Mouse (Mus musculus) frontal cortex, postnatal 10 days (tissue): ENCODE measurements around the gene Olfr554.
"Not testable (repeated sequence)": the region's sequence is repeated elsewhere in the genome, so short reads cannot be mapped to it uniquely, and the experiment has no call there.

Experiments
- DNase-seq, 2 experiments: peaks; one replicate each; pipeline ENCODE4 v3.0.0; 2022; ENCODE audit warnings: low spot score in 2 of 2, mixed read lengths in 1 of 2

Gene Olfr554

DNA sequence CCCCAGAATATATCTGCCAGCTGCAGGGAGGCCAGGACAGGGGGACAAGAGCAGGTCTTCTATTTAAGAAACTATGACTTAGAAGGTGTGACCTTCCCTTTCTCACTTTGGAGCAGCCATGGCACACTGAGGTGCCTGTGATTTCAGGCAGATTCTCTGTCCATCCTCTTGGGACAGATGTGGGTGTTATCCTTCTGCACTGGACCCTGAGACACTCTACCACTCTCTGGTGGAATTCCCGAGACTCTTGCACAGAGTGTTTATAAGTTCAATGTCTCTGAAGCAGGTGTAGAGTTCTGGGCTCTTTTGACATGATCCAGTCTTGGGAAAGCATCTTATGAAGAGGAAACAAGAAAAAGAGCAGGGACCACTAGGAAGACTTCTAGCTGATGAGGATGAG is at the start of gene Olfr554:
Gene Olfr554 (plus strand): TSS at position 301 of the 400 bp plus-strand sequence.
- DNase-seq: no peak

DNA sequence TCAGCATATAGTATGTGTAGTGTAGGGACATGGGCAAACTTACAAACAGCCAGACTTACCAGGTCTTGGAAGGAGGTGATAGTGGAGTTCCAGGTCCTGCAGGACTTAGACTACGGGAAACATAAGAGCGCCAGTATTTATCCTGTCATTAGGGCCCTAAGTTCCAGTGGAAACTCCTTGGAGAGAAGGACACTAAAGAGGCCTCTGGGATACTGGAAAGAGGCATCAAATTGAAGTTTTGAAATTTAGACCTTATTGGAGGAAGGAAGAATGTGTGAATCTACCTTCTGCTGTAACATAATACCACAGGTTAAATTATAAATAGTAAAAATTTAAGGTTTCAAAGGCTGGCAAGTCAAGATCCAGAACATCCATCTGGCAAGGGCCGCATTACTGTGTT is 46.4 kb upstream of the Olfr554 start, which contains the start of gene Olfr551:
Gene Olfr551 (minus strand): TSS at position 101 of the 400 bp plus-strand sequence.
- DNase-seq: no peak

DNA sequence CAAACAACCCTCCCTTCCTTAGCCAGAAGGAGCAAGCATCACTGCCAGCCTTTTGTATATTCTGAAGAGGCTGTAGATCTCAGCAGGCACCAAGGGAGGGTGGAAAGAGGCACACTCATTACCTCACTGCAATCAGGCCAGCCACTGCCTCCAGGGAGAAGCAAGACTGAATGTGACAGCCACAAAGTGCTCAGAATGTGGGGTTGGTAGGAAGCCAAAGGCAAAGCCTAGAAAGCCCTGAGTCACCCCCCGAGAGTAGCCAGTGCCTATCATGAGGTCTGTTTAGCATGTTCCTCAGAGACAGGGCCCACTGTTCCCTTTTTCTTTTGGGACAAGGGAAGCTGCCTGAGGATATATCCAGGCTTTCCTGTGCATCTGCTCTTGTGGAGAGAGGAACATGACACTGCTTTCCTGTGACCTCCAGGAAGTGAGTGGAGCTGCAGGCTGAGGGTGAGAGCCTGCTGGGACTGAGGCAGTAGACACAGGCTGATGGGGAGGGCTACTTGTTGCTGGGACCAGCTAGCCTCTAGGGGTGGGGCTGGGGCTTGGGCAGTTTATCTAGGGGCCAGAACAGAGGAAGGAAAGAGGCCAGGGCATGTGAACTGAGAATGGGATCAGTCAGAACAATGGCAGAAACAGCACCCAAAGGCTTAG is 40.7 kb upstream of the Olfr554 start, which contains the start of gene Olfr552:
Gene Olfr552 (plus strand): TSS at position 393 of the 654 bp plus-strand sequence.
- no peak for DNase-seq

DNA sequence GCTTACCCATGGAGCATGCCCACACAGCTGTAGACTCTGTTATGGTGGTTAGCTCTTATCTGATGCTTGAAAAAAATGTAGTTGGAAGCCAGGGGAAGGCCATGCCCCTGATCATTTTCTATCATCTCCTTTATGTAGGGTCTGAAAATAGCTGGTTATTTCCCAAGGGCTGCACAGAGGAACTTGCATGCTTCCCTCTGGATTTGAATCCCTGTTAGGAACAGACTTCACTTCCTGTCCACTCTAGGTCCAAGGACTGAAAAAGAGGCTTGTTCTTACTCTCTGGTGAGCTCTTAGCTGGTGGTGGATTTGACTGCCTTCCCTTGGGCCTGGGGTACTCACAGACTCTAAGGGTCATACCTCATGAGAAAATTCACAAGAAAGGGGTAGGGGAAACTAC is 20.1 kb upstream of the Olfr554 start, which contains the start of gene Olfr553:
Gene Olfr553 (minus strand): TSS at position 101 of the 400 bp plus-strand sequence.
- DNase-seq: no peak

- no peak for DNase-seq
Observed at GRCm38 (mm10) chr7:102619608-102620007, 18.6 kb upstream of the Olfr554 start.

GRCm38 (mm10) chr7:102620368-102620767 is 17.9 kb upstream of the Olfr554 start:
- not testable (repeated sequence) for DNase-seq

GRCm38 (mm10) chr7:102636665-102637064 is 1.6 kb upstream of the Olfr554 start:
- no peak for DNase-seq

GRCm38 (mm10) chr7:102644945-102645344 is 6.7 kb downstream of the Olfr554 start:
- not testable (repeated sequence) for DNase-seq

DNA sequence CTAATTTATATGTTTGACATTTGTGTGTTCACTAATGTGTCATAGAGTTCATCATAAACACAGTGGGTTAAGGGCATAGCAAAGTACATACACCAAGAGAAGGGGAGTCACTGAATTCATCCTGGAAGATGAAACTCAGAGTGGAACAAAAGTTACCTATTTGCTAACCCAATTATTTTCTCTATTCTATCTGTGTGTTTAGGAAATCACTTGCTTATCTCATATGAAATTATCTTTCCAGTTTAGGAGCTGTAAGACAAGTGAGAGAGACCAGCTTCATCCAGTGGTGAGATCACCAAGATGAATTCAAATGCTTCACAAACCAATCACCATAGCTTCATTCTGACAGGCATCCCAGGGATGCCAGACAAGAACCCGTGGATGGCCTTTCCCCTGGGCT is 20.3 kb downstream of the Olfr554 start, which contains the start of gene Olfr555:
Gene Olfr555 (plus strand): TSS at position 301 of the 400 bp plus-strand sequence.
- no peak for DNase-seq

GRCm38 (mm10) chr7:102664599-102664998 is 26.4 kb downstream of the Olfr554 start, which contains the start of gene Olfr556:
Olfr556 (plus strand) TSS chr7:102664899.
- no peak for DNase-seq

DNA sequence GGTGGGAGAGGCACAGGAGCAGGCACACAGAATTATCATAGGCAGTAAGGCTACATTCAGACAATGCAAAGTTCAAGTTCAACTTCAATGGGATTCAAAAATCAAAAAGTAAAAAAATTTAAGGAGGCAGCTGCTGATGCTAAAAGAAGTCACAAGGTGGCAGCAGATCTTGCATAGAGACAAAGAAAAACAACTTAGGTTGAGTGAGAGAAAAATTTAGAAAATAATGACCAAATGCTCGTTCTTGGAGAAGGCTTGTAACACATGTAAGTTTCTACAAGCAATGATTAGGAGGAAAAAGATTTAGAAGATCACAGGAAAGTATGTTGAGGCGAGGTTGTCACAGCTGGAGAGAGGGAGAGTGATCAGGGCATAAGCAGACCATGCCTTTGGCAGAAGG is 27.1 kb downstream of the Olfr554 start:
- DNase-seq: no peak

DNA sequence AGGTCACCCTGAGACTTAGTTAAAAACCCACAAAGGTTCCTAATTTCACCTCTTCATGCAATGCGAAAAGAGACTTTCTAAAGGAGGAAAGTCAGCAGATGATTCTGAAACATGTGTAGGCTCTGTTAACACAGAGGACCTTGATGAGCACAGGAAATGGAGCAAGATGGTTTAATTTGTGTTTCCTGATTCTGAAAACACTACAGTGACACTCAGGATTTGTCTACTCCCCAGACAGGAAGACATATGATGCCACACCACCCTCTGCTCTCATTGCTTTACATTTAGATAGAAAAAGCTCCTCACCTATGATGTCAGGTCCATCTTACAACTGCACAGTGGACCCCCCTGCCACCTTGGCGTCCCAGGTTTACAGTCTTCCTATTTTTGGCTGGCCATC is 38.0 kb downstream of the Olfr554 start:
- no peak for DNase-seq

- DNase-seq: no peak
Observed at GRCm38 (mm10) chr7:102681916-102682315, 43.7 kb downstream of the Olfr554 start.

GRCm38 (mm10) chr7:102686944-102687501 is 48.8 kb downstream of the Olfr554 start, which contains the start of gene Trim68:
Trim68 (minus strand) TSS chr7:102687327.
- peak; percentile 78 to 87 for DNase-seq
